In genomic region chr7:80264606-80265005, GRCm38 (mm10) we compare ENCODE assay signal across 22 mouse cellular contexts. TPM values are rescaled to one million over a fixed set of nuclear protein-coding genes. Genes with fewer than 3 reads are reported as not detected.
DNase-seq lines count a peak whose midpoint lies in the region; ATAC-seq and TF ChIP-seq lines count a peak whose summit lies in the region.
"Had no signal": no experiment of that assay in that cellular context is flagged by ENCODE, and none has a peak within 500 bp of the region (broad histone marks: within the 10 kb centered on the region; RNA-seq: fewer than 3 reads in every experiment).

No protein-coding gene starts in this region.

- WGBS in midbrain, postnatal 0 days, result 93% methylated on average over 12 of the region's 12 CpGs
- WGBS in neural tube, embryonic 15.5 days, result 94% methylated on average over 12 of the region's 12 CpGs
- 94% methylated on average over 12 of the region's 12 CpGs for WGBS in intestine, embryonic 16.5 days

- peaks cover 15% of the 10 kb centered on the region; the same call in 1 of the 2 replicates for H3K36me3 ChIP-seq in midbrain, postnatal 0 days (ENCODE audit: insufficient read depth, low read length)
- H3K36me3 ChIP-seq in neural tube, embryonic 15.5 days, result peaks cover 33% of the 10 kb centered on the region
- H3K36me3 ChIP-seq in intestine, embryonic 16.5 days (ENCODE audit: control insufficient read depth, insufficient read depth, low read length), result peaks cover 11% of the 10 kb centered on the region

- H3K27me3 ChIP-seq in midbrain, postnatal 0 days (ENCODE audit: insufficient read depth, low read length), result peaks cover 4% of the 10 kb centered on the region
- H3K27me3 ChIP-seq in neural tube, embryonic 15.5 days (replicated peaks), result peaks cover 5% of the 10 kb centered on the region; the same call in 1 of the 2 replicates
- H3K27me3 ChIP-seq in intestine, embryonic 16.5 days (replicated peaks; ENCODE audit: control insufficient read depth, insufficient read depth, low read length), result no peaks in the 10 kb centered on the region

- H3K9ac ChIP-seq in midbrain, postnatal 0 days (replicated peaks; ENCODE audit: low read length, poor library complexity, severe bottlenecking), result no peak overlapping the region
- H3K9ac ChIP-seq in neural tube, embryonic 15.5 days (replicated peaks), result no peak overlapping the region
- no peak overlapping the region for H3K9ac ChIP-seq in intestine, embryonic 16.5 days (ENCODE audit: low read depth, low read length)
- H3K9ac ChIP-seq: embryonic facial prominence, embryonic 13.5 days; embryonic facial prominence, embryonic 15.5 days; forebrain, embryonic 12.5 days had no signal

- peak; percentile 75 for DNase-seq in adrenal gland, adult 2 months
- DNase-seq in adrenal gland, postnatal 4 days (ENCODE audit: low spot score in 2 of 2), result no peak
- peak; percentile 57 for DNase-seq in adrenal gland, postnatal 10 days
- DNase-seq in adrenal gland, postnatal 25 days, result peak; percentile 30
- DNase-seq in midbrain, postnatal 0 days (ENCODE audit: low spot score), result no peak
- DNase-seq: cerebellum, adult 11-12 months; cerebellum, adult 2 months; cerebellum, adult 9-10 months; cerebellum, postnatal 10 days; cerebellum, postnatal 25 days; embryo, embryonic 11 days had no signal

- no peak for TF ChIP-seq CTCF in midbrain, postnatal 0 days (IDR thresholded peaks at IDR 0.05)

- H3K9me3 ChIP-seq in midbrain, postnatal 0 days (ENCODE audit: low read length), result no peaks in the 10 kb centered on the region
- H3K9me3 ChIP-seq in neural tube, embryonic 15.5 days (replicated peaks), result no peaks in the 10 kb centered on the region
- no peaks in the 10 kb centered on the region for H3K9me3 ChIP-seq in intestine, embryonic 16.5 days (ENCODE audit: control insufficient read depth, low read length)
- H3K9me3 ChIP-seq: embryonic facial prominence, embryonic 13.5 days; embryonic facial prominence, embryonic 15.5 days; forebrain, embryonic 10.5 days; forebrain, embryonic 12.5 days had no signal

- peaks cover 6% of the 10 kb centered on the region; the same call in 1 of the 2 replicates for H3K4me1 ChIP-seq in midbrain, postnatal 0 days (ENCODE audit: insufficient read depth, low read length)
- H3K4me1 ChIP-seq in neural tube, embryonic 15.5 days, result peaks cover 30% of the 10 kb centered on the region
- peaks cover 16% of the 10 kb centered on the region for H3K4me1 ChIP-seq in intestine, embryonic 16.5 days (ENCODE audit: control insufficient read depth, insufficient read depth, low read length)

- no peak overlapping the region for H3K4me2 ChIP-seq in midbrain, postnatal 0 days (ENCODE audit: low read depth, low read length, poor library complexity, severe bottlenecking)
- no peak overlapping the region for H3K4me2 ChIP-seq in neural tube, embryonic 15.5 days
- no peak overlapping the region for H3K4me2 ChIP-seq in intestine, embryonic 16.5 days (ENCODE audit: low read depth, low read length)
- H3K4me2 ChIP-seq: embryonic facial prominence, embryonic 13.5 days; embryonic facial prominence, embryonic 15.5 days; forebrain, embryonic 12.5 days had no signal

- no peak overlapping the region for H3K4me3 ChIP-seq in midbrain, postnatal 0 days (ENCODE audit: low read depth, low read length)
- H3K4me3 ChIP-seq in neural tube, embryonic 15.5 days (replicated peaks), result no peak overlapping the region
- no peak overlapping the region for H3K4me3 ChIP-seq in intestine, embryonic 16.5 days (ENCODE audit: low read length)
- H3K4me3 ChIP-seq: embryonic facial prominence, embryonic 13.5 days; embryonic facial prominence, embryonic 15.5 days; erythroblast, embryonic 14.5 days; forebrain, embryonic 10.5 days; forebrain, embryonic 12.5 days had no signal

- no peak overlapping the region for H3K27ac ChIP-seq in midbrain, postnatal 0 days (ENCODE audit: low read depth, low read length)
- H3K27ac ChIP-seq in neural tube, embryonic 15.5 days (replicated peaks), result no peak overlapping the region
- H3K27ac ChIP-seq in intestine, embryonic 16.5 days (ENCODE audit: low read length), result no peak overlapping the region
- H3K27ac ChIP-seq: embryonic facial prominence, embryonic 13.5 days; embryonic facial prominence, embryonic 15.5 days; forebrain, embryonic 10.5 days; forebrain, embryonic 12.5 days had no signal

- no peak for ATAC-seq in midbrain, postnatal 0 days (ENCODE audit: low FRiP score)
- ATAC-seq in neural tube, embryonic 15.5 days (ENCODE audit: low FRiP score), result no peak
- ATAC-seq in intestine, embryonic 16.5 days, result no peak
- ATAC-seq: forebrain, embryonic 14.5 days; forebrain, embryonic 16.5 days had no signal

RNA-seq across cellular contexts. Expression of gene Ngrn, which starts 3.6 kb away (rescaled TPM):
- 10 to 100 TPM; 35.7 to 50.1 TPM for total RNA-seq in adrenal gland, adult 2 months (2021)
- 38.7 and 45.6 TPM in 2 replicates for polyA plus RNA-seq in adrenal gland, adult 2 months (2012; rRNA removed)
- total RNA-seq in adrenal gland, postnatal 4 days (2021), result 10 to 100 TPM; 52.0 to 58.2 TPM
- total RNA-seq in adrenal gland, postnatal 10 days (2021), result 10 to 100 TPM; 38.7 to 47.4 TPM
- 50.3 and 64.1 TPM in 2 replicates for total RNA-seq in adrenal gland, postnatal 25 days (2021)
- total RNA-seq in midbrain, postnatal 0 days (2014; rRNA removed), result 50.9 and 76.4 TPM in 2 replicates
- 80.6 and 84.8 TPM in 2 replicates for polyA plus RNA-seq in midbrain, postnatal 0 days (2015; fragmentation: Nextera tagmentation; extraction: Ambion mirVana)
- polyA plus RNA-seq in neural tube, embryonic 15.5 days (2015; fragmentation: Nextera tagmentation; extraction: Ambion mirVana), result 65.6 and 68.2 TPM in 2 replicates
- polyA plus RNA-seq in intestine, embryonic 16.5 days (2015; fragmentation: Nextera tagmentation; extraction: Ambion mirVana), result 52.0 and 57.8 TPM in 2 replicates

RNA-seq across cellular contexts. Expression of gene Vps33b, which starts 4.8 kb away (rescaled TPM):
- 10 to 100 TPM; 20.4 to 20.6 TPM for total RNA-seq in adrenal gland, adult 2 months (2021)
- polyA plus RNA-seq in adrenal gland, adult 2 months (2012; rRNA removed), result 8.4 and 9.3 TPM in 2 replicates
- total RNA-seq in adrenal gland, postnatal 4 days (2021), result 10 to 100 TPM; 20.1 to 22.9 TPM
- total RNA-seq in adrenal gland, postnatal 10 days (2021), result 10 to 100 TPM; 14.5 to 18.3 TPM
- 23.9 and 29.9 TPM in 2 replicates for total RNA-seq in adrenal gland, postnatal 25 days (2021)
- 25.0 and 35.4 TPM in 2 replicates for total RNA-seq in midbrain, postnatal 0 days (2014; rRNA removed)
- 15.3 and 18.3 TPM in 2 replicates for polyA plus RNA-seq in midbrain, postnatal 0 days (2015; fragmentation: Nextera tagmentation; extraction: Ambion mirVana)
- polyA plus RNA-seq in neural tube, embryonic 15.5 days (2015; fragmentation: Nextera tagmentation; extraction: Ambion mirVana), result 27.8 and 28.9 TPM in 2 replicates
- polyA plus RNA-seq in intestine, embryonic 16.5 days (2015; fragmentation: Nextera tagmentation; extraction: Ambion mirVana), result 15.9 and 16.1 TPM in 2 replicates

RNA-seq across cellular contexts. Expression of gene Ttll13, which starts 18.4 kb away (rescaled TPM):
- 1 to 10 TPM in 1 of 2 experiments, under 1 TPM in 1; 0.89 to 1.2 TPM for total RNA-seq in adrenal gland, adult 2 months (2021)
- 0.66 TPM in 2 replicates for polyA plus RNA-seq in adrenal gland, adult 2 months (2012; rRNA removed)
- total RNA-seq in adrenal gland, postnatal 4 days (2021), result 1 to 10 TPM; 3.2 to 4.5 TPM
- total RNA-seq in adrenal gland, postnatal 10 days (2021), result 1 to 10 TPM; 1.1 to 1.8 TPM
- 0.57 and 2.1 TPM in 2 replicates for total RNA-seq in adrenal gland, postnatal 25 days (2021)
- total RNA-seq in midbrain, postnatal 0 days (2014; rRNA removed), result 1.2 and 1.6 TPM in 2 replicates
- polyA plus RNA-seq in midbrain, postnatal 0 days (2015; fragmentation: Nextera tagmentation; extraction: Ambion mirVana), result 2.4 and 3.2 TPM in 2 replicates
- polyA plus RNA-seq in neural tube, embryonic 15.5 days (2015; fragmentation: Nextera tagmentation; extraction: Ambion mirVana), result 2.0 and 2.4 TPM in 2 replicates
- polyA plus RNA-seq in intestine, embryonic 16.5 days (2015; fragmentation: Nextera tagmentation; extraction: Ambion mirVana), result 0.56 and 0.69 TPM in 2 replicates
- total RNA-seq: common myeloid progenitor, adult 5-6 weeks had no signal
- polyA plus RNA-seq: C2C12 had no signal

RNA-seq across cellular contexts. Expression of gene Prc1, which starts 29.6 kb away (rescaled TPM):
- total RNA-seq in adrenal gland, adult 2 months (2021), result 1 to 10 TPM; 4.0 to 5.3 TPM
- polyA plus RNA-seq in adrenal gland, adult 2 months (2012; rRNA removed), result 2.3 and 3.8 TPM in 2 replicates
- 10 to 100 TPM; 54.3 to 63.7 TPM for total RNA-seq in adrenal gland, postnatal 4 days (2021)
- 10 to 100 TPM; 38.9 to 43.4 TPM for total RNA-seq in adrenal gland, postnatal 10 days (2021)
- total RNA-seq in adrenal gland, postnatal 25 days (2021), result 17.8 and 23.2 TPM in 2 replicates
- 12.9 and 13.2 TPM in 2 replicates for total RNA-seq in midbrain, postnatal 0 days (2014; rRNA removed)
- 13.3 and 14.1 TPM in 2 replicates for polyA plus RNA-seq in midbrain, postnatal 0 days (2015; fragmentation: Nextera tagmentation; extraction: Ambion mirVana)
- polyA plus RNA-seq in neural tube, embryonic 15.5 days (2015; fragmentation: Nextera tagmentation; extraction: Ambion mirVana), result 23.9 and 48.7 TPM in 2 replicates
- 101 and 102 TPM in 2 replicates for polyA plus RNA-seq in intestine, embryonic 16.5 days (2015; fragmentation: Nextera tagmentation; extraction: Ambion mirVana)

RNA-seq across cellular contexts. Expression of gene Gdpgp1, which starts 31.9 kb away (rescaled TPM):
- total RNA-seq in adrenal gland, adult 2 months (2021), result 1 to 10 TPM; 3.6 to 4.6 TPM
- polyA plus RNA-seq in adrenal gland, adult 2 months (2012; rRNA removed), result 2.6 and 2.9 TPM in 2 replicates
- total RNA-seq in adrenal gland, postnatal 4 days (2021), result 1 to 10 TPM; 5.0 to 5.1 TPM
- 1 to 10 TPM; 3.0 to 3.9 TPM for total RNA-seq in adrenal gland, postnatal 10 days (2021)
- 5.6 and 6.0 TPM in 2 replicates for total RNA-seq in adrenal gland, postnatal 25 days (2021)
- 5.9 and 7.4 TPM in 2 replicates for total RNA-seq in midbrain, postnatal 0 days (2014; rRNA removed)
- polyA plus RNA-seq in midbrain, postnatal 0 days (2015; fragmentation: Nextera tagmentation; extraction: Ambion mirVana), result 2.5 and 2.8 TPM in 2 replicates
- polyA plus RNA-seq in neural tube, embryonic 15.5 days (2015; fragmentation: Nextera tagmentation; extraction: Ambion mirVana), result 4.6 and 5.5 TPM in 2 replicates
- 7.6 and 8.1 TPM in 2 replicates for polyA plus RNA-seq in intestine, embryonic 16.5 days (2015; fragmentation: Nextera tagmentation; extraction: Ambion mirVana)

Comparison
In these comparisons a context has a peak if more than half of its experiments do, and no peak if none do; other contexts are left out.
1. DNase-seq: peak in adrenal gland, adult 2 months (single experiment), adrenal gland, postnatal 10 days (single experiment) and adrenal gland, postnatal 25 days (single experiment); none in adrenal gland, postnatal 4 days (0 of 2) and midbrain, postnatal 0 days (single experiment).